Mouse (Mus musculus) gastrocnemius, postnatal 14 days (tissue): Measurements from ENCODE around the gene Uhrf1bp1. TPM values are rescaled to one million over a fixed set of nuclear protein-coding genes. Genes with fewer than 3 reads are reported as not detected.
"Not testable (repeated sequence)": the region's sequence is repeated elsewhere in the genome, so short reads cannot be mapped to it uniquely, and the experiment has no call there.

Experiments
- DNase-seq: peaks from one replicate; pipeline ENCODE4 v3.0.0; 2021; ENCODE audit warnings: mixed read lengths
- intact Hi-C: fragments of 180-260 bp; cut with DNase I; formaldehyde crosslinking; loops from one replicate; pipeline ENCODE4 v1.15.1; 2025; ENCODE audit warnings: low total_unique reads
- total RNA-seq, 2 experiments: library from RNA; stranded (reverse); gene quantifications; 2 replicates each; pipeline ENCODE4 v1.2.3; 2021

Uhrf1bp1 gene
- total RNA-seq, 2 experiments from 2014 or later: 15.8 to 16.6 TPM

DNA sequence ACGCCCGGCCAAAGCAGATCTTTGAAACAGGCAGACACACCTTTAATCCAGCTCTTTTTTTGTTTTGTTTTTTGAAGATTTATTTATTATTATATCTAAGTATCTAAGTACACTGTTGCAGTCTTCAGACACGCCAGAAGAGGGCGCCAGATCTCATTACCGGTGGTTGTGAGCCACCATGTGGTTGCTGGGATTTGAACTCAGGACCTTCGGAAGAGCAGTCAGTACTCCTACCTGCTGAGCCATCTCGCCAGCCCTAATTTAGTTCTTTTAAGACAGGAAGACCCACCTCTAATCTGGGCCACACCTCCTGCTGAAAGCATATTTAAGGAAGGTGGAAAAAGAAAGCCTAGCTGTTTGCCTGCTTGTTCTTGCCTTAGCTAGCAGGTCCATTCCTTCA, 25.8 kb upstream of the Uhrf1bp1 start:
- intact Hi-C loops: no loop called here
- no peak for DNase-seq

GRCm38 (mm10) chr17:27837850-27838249, 18.4 kb upstream of the Uhrf1bp1 start, which contains the start of gene Snrpc:
TSS of gene Snrpc (plus strand) at chr17:27838150.
- intact Hi-C loops, DNase-seq: not testable (repeated sequence)

DNA sequence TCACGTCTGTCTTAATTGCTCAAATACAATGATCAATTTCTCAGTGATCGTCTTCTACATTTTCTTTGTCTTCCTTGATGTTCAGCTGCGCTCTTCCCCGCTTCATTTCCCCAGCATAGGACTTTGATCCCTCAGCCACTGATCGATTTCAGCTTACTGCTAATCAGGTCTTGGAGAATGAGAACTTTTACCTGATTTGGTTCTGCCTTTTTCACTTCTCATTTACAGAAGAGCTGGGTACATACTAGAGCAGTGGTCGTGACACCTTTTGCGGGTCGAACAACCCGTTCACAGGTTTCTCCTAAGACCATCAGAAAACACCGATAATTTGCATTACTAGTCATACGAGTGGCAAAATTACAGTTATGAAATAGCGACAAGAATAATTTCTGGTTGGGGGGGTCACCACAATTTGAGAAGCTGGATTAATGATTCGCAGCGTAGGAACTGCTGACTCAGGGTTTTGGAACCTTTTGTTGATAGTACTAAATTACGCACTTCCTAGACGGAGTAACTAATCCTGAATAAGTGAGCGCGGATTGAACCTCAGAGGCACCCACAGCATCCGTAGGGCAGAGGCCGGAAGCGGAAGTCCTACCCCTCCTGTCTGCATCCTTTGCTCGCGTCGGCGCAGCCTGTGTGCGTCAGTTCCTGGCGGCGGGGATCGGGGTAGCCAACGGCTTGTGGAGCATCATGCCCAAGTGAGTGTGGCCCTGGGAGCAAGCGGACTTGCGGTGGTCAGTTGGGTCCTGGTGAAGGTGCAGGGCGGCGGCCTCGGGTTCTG, 16.6 kb upstream of the Uhrf1bp1 start:
- DNase-seq: peak; percentile 96
- intact Hi-C loops: no loop called here

- DNase-seq: no peak
- intact Hi-C loops: no loop called here
These were observed 7.9 kb upstream of the Uhrf1bp1 start for GRCm38 (mm10) chr17:27848351-27848750.

DNA sequence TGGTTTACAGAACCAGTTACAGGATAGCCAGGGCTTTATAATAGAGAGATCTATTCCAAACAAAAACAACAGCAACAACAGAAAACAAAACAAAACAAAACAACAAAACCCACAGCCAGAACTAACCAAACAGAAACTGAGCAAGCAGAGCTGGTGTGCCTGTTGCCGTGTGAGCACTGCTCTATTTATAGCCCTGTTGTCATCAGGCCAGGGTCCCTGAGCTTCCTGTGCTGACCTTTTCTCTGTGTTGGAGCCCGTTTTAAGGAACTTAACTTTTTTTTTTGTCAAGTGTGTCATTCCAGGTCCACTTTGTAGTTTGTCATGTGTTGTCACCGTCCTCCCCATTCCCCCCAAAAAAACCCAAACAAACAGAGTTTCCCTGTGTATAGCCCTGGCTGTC, 5.2 kb upstream of the Uhrf1bp1 start:
- no peak for DNase-seq
- intact Hi-C loops: no loop called here

DNA sequence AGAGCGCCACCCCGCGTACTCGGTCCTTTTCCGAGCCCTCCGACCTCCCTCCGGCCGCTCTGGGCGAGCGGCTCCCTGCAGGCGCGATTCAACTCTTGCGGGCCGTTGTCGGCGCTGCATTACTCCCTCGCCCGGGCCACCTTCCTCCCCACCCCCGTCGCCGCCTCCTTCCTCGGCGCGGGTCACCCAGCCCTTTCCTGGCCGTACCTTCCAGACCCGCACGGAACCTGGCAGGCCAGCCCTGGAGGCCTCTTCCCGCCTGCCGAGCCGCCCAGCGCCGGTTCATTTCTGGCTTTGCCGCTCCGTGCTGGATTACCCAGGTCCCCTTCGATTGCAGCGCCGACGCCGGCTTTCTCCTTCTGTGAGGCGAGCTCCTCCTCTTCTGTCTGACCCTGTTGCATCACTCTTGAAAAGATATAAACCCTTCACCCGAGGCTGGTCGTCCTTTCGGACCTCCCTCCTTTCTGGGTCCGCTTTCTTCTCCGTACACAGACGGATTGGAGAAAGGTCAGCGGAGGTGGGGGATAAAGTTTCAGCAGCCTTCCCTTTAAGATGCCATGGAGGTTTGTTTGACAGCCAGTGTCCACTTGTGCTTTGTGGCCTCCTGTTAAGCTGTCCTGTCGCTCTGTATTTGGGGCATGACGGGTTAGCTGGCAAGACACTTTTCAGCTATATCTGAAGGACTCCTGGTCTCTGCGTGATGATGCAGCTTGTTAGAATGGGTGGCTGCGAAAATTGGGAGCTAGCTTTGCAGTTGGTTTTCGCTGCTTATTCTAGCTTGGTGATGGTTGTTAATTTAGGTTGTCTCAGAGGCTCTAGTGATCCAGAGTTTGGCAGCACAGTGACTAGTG, 782 bp downstream of the Uhrf1bp1 start:
- DNase-seq: peak; percentile 58
- intact Hi-C loops: no loop called here

- intact Hi-C loops: no loop called here
- no peak for DNase-seq
These were observed 1.6 kb downstream of the Uhrf1bp1 start for GRCm38 (mm10) chr17:27857649-27858475.

- no peak for DNase-seq
- intact Hi-C loops: no loop called here
These were observed 2.9 kb downstream of the Uhrf1bp1 start for GRCm38 (mm10) chr17:27859131-27859530.

- DNase-seq: no peak
- intact Hi-C loops: no loop called here
These were observed 9.2 kb downstream of the Uhrf1bp1 start for GRCm38 (mm10) chr17:27865461-27865860.

- intact Hi-C loops: no loop called here
- DNase-seq: no peak
These were observed 10.5 kb downstream of the Uhrf1bp1 start for GRCm38 (mm10) chr17:27866737-27867136.

DNA sequence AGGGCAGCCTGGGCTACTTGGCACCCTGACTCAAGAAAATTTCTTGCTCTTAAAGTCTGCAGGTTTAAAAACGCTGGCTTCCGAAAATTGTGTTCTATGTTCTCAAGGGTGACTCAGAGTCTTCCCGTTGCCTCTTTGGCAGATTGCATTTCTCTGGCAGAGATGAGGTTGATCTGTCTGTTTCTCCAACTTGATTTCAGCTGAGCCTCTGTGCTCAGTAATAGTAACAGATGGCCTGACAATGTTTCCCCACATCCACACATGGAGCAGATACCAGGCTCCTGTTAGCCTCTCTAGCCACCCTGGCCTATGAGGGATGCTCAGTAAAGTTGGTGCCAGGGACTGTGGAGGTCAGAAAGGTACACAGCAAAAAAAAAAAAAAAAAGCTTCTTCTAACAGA, 15.6 kb downstream of the Uhrf1bp1 start:
- intact Hi-C loops: no loop called here
- DNase-seq: no peak

- intact Hi-C loops: no loop called here
These were observed 17.3 kb downstream of the Uhrf1bp1 start for GRCm38 (mm10) chr17:27873583-27873982.

GRCm38 (mm10) chr17:27874510-27874909, 18.3 kb downstream of the Uhrf1bp1 start:
- no peak for DNase-seq
- intact Hi-C loops: no loop called here

More at GRCm38 (mm10) chr17:27873583-27873982, 17.3 kb downstream of the Uhrf1bp1 start:
- DNase-seq: no peak

- intact Hi-C loops: no loop called here
- peak; percentile 35 for DNase-seq
These were observed 25.3 kb downstream of the Uhrf1bp1 start for GRCm38 (mm10) chr17:27881518-27881917.

DNA sequence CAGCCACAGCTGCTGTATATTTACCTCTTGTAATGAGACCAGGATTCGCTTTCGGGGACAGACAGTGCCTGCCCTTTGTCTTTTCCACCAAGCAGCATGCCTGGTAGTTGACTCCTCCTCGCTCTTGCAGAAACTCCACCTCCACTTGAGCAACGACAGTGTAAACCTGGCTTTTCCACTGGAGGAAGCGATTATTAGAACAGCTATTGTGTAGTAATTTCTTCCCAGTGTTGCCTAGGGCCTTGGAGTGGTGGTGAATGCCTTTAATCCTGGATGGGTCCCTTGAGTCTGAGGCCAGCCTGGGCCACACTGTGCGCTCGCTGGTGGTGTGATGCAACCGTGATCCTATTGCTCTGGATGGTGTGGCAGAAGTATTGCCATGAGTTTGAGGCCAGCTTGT, 26.9 kb downstream of the Uhrf1bp1 start:
- intact Hi-C loops: no loop called here
- DNase-seq: no peak

DNA sequence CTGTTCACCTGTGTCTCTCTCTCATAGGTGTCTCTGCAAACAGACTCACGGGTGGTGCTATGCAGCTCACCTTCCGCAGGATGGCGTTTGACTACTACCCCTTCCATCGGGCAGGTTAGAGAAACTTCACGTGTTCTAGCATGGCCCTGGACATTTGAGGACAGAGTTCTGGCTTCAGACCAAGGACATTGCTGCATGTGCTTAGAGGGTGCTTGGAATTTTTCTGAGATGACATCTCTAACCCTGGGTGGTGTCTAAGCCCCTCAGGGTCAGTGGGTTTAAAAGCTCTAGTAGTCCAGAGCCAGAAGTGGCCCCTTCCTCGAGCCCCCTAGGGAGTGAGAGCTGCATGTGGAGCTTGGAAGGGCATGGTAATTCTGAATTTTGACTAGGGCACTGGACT, 27.8 kb downstream of the Uhrf1bp1 start:
- intact Hi-C loops: no loop called here
- DNase-seq: no peak

GRCm38 (mm10) chr17:27886499-27887210, 30.4 kb downstream of the Uhrf1bp1 start:
- no peak for DNase-seq
- intact Hi-C loops: no loop called here

DNA sequence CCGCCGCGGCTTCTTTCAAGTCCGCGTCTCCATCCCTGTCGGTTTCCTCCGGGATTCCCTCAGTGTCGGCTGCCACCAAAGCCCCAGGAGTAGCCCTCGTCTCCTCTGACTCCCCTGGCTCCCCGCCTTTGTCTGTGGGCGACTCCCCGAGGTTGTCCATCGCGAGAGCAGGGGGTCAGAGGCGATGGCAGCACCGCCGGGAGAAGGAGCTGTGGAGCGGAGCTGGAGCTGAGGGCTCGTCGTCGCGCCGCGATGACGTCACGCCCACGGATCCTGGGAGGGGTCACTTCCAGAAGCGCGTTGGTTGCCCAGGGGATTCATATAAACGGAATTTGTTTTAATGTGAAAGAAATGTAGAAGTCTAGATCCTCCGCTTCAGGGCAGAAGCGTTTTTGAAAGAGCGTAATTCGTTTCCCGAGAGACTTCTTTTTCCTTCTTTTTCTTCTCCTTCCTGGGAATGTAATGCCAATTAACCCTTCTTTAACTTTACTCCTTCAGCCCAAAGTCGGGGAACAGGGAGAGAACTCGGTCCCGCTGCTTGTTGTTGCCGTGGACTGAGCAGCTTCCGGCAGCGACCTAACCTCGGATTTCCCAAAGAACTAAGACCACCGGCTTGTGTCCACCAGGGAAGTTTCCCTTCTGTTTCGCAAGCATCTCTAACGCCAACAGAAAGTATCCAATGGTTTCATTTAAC, 51.4 kb downstream of the Uhrf1bp1 start:
- peak; percentile 93 for DNase-seq
- intact Hi-C loops: loop anchor here (5.0 to 10.0 kb wide), 2 partner anchors 147 to 165 kb away; no protein-coding TSS in a partner anchor
